Mouse (Mus musculus) lung, postnatal 36 days (tissue): Measurements from ENCODE around the gene Fgf18.

ENCODE experiments used
- DNase-seq: peaks from one replicate; pipeline ENCODE4 v3.0.0; 2022; ENCODE audit warnings: mixed read lengths

Fgf18 gene

DNA sequence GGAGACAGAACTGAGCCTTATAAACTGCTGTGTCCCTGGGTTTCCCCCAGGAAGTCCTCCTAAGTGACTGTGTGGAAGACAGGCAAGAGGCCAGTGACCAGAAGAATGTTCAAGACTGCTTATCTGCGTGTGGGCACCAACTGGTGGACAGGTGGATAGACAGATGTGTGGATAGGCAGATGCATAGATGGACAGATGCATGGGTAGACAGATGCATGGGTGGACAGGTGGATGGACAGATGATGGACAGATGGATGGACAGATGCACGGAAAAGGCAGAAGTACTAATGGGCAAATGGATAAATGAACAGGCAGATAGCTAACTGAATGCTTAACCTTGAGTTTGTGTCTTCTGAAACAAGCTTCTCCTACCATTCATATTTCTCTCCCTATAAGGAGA is 37.1 kb downstream of the Fgf18 start:
- DNase-seq, result no peak

- DNase-seq, result no peak
These were observed 39.7 kb downstream of the Fgf18 start for GRCm38 (mm10) chr11:33107540-33107939.

- no peak for DNase-seq
These were observed 42.3 kb downstream of the Fgf18 start for GRCm38 (mm10) chr11:33104911-33105316.

GRCm38 (mm10) chr11:33103291-33103943 is 43.8 kb downstream of the Fgf18 start:
- peak; percentile 28 for DNase-seq

DNA sequence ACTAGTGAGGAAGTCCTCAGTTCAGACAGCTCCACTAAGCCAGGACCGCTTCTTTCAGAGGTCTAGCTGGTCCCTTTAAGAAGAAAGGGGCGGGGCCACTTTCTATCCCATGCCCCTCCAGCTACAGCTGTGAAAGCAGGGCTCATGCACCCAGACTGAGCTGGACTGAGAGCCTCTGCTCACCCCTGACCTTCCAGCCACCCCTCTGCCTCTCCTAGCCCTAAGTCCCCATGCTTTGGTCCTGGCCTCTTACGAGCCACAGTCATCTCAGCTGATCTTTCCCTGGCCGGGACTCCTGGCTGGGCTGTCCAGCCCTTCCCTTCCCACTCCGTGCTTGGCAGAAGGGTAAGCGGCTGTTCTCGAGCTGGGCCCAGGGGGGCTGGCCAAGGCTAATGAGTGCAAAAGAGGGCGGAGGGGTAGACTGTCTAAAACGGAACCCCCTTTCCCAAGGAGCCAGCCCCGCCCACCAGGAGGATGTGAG is 47.1 kb downstream of the Fgf18 start:
- peak; percentile 19 for DNase-seq

DNA sequence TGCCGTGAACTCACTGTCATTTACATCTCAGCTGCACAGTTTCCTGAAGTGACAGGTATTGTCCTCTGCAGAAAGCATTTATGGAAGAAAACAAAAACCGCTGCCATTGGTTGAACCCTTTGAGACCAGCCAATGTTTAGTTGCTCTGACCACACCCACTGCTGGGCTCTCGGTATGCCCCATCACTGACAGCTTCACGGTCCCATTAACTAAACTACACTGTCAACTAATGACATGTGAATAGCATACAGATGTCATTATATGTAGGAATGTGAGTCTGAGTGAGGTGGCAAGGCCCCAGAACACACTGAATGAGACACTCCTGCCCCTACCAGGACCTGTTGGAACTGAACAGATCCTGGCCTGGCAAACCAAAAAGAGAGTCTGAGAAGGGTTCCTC is 47.8 kb downstream of the Fgf18 start:
- no peak for DNase-seq

DNA sequence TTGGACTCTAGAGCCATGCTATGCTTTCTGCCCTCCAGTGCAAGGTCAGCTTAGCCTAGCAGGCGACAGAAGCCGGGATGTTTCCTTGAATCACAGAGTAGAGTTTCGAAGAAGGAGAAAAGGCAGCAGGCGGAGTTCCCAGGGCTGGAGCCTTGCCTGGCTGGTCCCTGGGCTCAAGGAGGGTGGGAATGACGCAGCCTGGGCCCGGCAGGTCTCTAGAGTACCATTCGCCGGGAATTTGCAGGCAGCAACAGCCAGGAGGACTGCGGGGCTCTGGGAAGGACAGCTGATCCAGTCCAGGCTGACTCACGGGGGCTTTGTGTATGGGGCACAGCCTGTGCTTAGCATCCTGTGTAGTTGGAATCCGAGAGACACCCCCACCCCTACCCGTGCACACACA is 48.8 kb downstream of the Fgf18 start:
- DNase-seq, result no peak

DNA sequence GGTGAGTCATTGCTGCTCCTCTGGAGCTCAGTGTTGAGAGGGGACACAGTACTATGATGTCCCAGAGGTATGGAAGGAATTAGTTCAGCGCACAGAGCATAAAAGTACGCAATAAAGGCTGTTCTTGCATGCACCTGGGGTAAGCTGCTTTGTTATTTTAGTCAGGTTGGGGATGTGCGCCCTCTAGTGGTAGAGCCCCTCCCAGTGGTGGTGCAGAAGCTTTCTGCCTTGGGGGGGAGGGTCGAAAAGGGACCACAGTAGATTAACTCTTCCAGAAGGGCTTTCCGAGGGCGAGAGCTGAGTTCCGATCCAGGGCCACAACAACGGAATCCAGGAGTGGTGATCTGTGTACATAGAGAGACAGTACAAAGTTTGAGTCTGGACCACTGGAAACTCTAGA is 49.3 kb downstream of the Fgf18 start:
- peak; percentile 49 for DNase-seq

- no peak for DNase-seq
These were observed 57.3 kb downstream of the Fgf18 start for GRCm38 (mm10) chr11:33089856-33090255.

DNA sequence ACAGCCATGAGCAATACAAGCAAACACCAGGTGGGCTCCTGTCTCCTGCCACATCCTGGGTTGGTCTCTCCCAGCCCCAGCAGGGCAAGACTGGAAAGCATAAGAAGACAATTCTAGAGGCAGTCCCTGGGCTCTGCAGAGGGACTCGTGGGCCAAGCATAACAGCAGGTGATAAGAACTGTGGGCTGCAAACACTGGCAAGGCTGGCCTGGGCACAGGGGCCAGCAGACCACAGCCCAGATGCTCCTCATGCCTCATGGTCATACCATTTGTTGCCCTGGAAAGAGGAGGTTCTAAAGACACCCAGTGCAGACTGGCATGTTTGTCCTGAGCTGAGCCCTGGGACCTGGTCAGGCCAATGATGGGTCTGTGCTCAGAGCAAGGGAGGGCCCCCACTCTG is 59.0 kb downstream of the Fgf18 start:
- no peak for DNase-seq

DNA sequence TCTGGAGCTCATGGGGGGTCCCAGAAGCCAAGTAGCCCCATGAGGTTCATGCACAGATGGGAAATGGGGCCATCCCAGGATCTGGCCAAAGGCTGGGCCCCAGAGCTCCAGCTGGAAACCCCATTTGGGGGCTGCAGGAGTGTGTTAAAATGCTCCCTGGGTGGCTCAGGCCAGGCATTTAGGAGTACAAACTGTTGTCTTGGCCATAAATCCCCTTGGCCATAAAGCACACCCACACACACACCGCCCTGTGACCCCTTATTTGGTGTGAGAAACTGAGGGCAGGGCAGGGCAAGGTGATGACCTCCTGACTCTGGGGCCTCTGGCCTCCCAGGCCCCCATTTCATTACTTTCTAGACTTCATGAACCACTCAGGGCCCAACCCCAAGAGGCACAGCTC is 61.2 kb downstream of the Fgf18 start:
- no peak for DNase-seq

DNA sequence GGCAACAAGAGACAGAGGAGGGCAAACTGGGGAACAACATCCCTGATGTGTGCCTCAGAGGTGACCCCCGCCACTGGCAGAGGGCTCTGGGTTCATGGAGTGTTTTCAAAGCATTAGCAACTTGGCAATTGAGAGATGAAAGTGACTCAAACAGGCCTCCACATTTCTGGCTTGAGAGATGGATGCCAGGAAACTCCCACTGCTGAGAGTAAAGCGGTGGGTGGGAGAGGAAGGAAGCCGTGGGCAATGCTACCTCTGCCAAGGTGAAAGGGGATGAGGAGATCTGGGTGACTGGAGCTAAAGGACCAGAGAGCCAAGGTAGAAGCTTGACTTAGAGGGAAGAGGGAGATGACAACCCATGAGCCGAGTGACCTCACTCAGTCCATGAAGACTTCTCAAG is 61.7 kb downstream of the Fgf18 start:
- no peak for DNase-seq

GRCm38 (mm10) chr11:33085054-33085453 is 62.1 kb downstream of the Fgf18 start:
- DNase-seq, result no peak

- DNase-seq, result no peak
These were observed 63.2 kb downstream of the Fgf18 start for GRCm38 (mm10) chr11:33084041-33084440.

- no peak for DNase-seq
These were observed 66.0 kb downstream of the Fgf18 start for GRCm38 (mm10) chr11:33081175-33081574.

- DNase-seq, result no peak
These were observed 67.0 kb downstream of the Fgf18 start for GRCm38 (mm10) chr11:33080046-33080808.

- DNase-seq, result no peak
These were observed 67.8 kb downstream of the Fgf18 start for GRCm38 (mm10) chr11:33079424-33079823.

- DNase-seq, result no peak
These were observed 69.2 kb downstream of the Fgf18 start for GRCm38 (mm10) chr11:33078036-33078435.

- DNase-seq, result peak; percentile 8
These were observed 71.9 kb downstream of the Fgf18 start for GRCm38 (mm10) chr11:33075293-33075692.

GRCm38 (mm10) chr11:33074541-33074940 is 72.7 kb downstream of the Fgf18 start:
- DNase-seq, result no peak

DNA sequence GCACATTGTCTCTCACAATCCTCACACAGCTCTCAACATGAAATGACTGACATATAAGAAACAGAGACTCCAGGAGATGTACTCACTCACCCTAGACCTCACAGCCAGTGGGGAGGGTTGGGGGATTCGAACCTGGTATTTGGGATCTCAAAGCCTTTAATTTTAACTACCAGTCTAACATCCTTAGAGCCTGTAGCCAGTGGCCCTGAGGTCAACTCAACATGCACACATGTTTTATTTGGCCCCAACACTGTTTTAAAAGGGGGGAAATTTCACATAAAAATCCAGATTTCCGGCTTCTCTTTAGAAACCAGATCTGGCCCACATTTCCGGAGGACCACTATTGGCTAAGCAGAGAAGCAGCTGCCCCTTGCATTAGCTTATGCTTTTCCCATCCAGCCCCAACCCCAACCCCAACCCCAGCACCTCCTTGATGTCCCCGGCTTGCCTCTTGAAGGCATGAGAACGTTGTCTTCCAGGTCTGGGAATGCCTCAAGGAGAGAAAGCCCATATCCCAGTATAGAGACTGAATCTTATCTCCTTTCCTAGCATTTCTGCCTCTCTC is 75.8 kb downstream of the Fgf18 start:
- no peak for DNase-seq

GRCm38 (mm10) chr11:33070520-33070919 is 76.7 kb downstream of the Fgf18 start:
- no peak for DNase-seq
